In genomic region chr17:40837308-40837707, GRCm38 (mm10) we compare ENCODE assay signal across 10 mouse cellular contexts. TPM values are rescaled to one million over a fixed set of nuclear protein-coding genes. Genes with fewer than 3 reads are reported as not detected.
DNase-seq lines count a peak whose midpoint lies in the region; ATAC-seq lines count a peak whose summit lies in the region.
"Had no signal": no experiment of that assay in that cellular context is flagged by ENCODE, and none has a peak within 500 bp of the region (broad histone marks: within the 10 kb centered on the region; RNA-seq: fewer than 3 reads in every experiment).

No protein-coding gene starts in this region.

- H3K27ac ChIP-seq in embryonic facial prominence, embryonic 11.5 days (replicated peaks; ENCODE audit: low read depth, low read length), result no peak overlapping the region
- no peak overlapping the region for H3K27ac ChIP-seq in embryonic facial prominence, embryonic 10.5 days (replicated peaks)
- H3K27ac ChIP-seq in neural tube, embryonic 11.5 days (ENCODE audit: low read depth, low read length), result no peak overlapping the region
- no peak overlapping the region for H3K27ac ChIP-seq in neural tube, embryonic 15.5 days (replicated peaks)

- no peaks in the 10 kb centered on the region for H3K9me3 ChIP-seq in embryonic facial prominence, embryonic 11.5 days (replicated peaks; ENCODE audit: control insufficient read depth, low read length)
- H3K9me3 ChIP-seq in embryonic facial prominence, embryonic 10.5 days, result no peaks in the 10 kb centered on the region
- no peaks in the 10 kb centered on the region for H3K9me3 ChIP-seq in neural tube, embryonic 11.5 days (ENCODE audit: control insufficient read depth, low read length)
- H3K9me3 ChIP-seq in neural tube, embryonic 15.5 days (replicated peaks), result no peaks in the 10 kb centered on the region

- no peaks in the 10 kb centered on the region for H3K4me1 ChIP-seq in embryonic facial prominence, embryonic 11.5 days (ENCODE audit: control insufficient read depth, insufficient read depth, low read length)
- no peaks in the 10 kb centered on the region for H3K4me1 ChIP-seq in embryonic facial prominence, embryonic 10.5 days
- no peaks in the 10 kb centered on the region for H3K4me1 ChIP-seq in neural tube, embryonic 11.5 days (ENCODE audit: control insufficient read depth, insufficient read depth, low read length)
- H3K4me1 ChIP-seq in neural tube, embryonic 15.5 days, result no peaks in the 10 kb centered on the region

- peak; percentile 11 for DNase-seq in embryonic facial prominence, embryonic 11.5 days (ENCODE audit: low spot score)
- DNase-seq in embryonic facial prominence, embryonic 10.5 days (ENCODE audit: low spot score), result no peak
- peak; percentile 30 for DNase-seq in neural tube, embryonic 11.5 days (ENCODE audit: low spot score)
- peak; percentile 41 for DNase-seq in retina, embryonic 14.5 days (ENCODE audit: low spot score)
- no peak for DNase-seq in right cerebral cortex, adult 18-20 months
- no peak for DNase-seq in right cerebral cortex, postnatal 25 days

- H3K4me2 ChIP-seq in embryonic facial prominence, embryonic 11.5 days (ENCODE audit: low read depth, low read length), result no peak overlapping the region
- no peak overlapping the region for H3K4me2 ChIP-seq in neural tube, embryonic 11.5 days (ENCODE audit: low read depth)
- no peak overlapping the region for H3K4me2 ChIP-seq in neural tube, embryonic 15.5 days

- no peaks in the 10 kb centered on the region for H3K36me3 ChIP-seq in embryonic facial prominence, embryonic 11.5 days (replicated peaks; ENCODE audit: control insufficient read depth, insufficient read depth, low read depth, low read length)
- no peaks in the 10 kb centered on the region for H3K36me3 ChIP-seq in embryonic facial prominence, embryonic 10.5 days (replicated peaks)
- H3K36me3 ChIP-seq in neural tube, embryonic 11.5 days (ENCODE audit: control insufficient read depth, insufficient read depth, low read length), result no peaks in the 10 kb centered on the region
- H3K36me3 ChIP-seq in neural tube, embryonic 15.5 days, result no peaks in the 10 kb centered on the region

- H3K4me3 ChIP-seq in embryonic facial prominence, embryonic 11.5 days (ENCODE audit: low read depth, low read length), result no peak overlapping the region
- H3K4me3 ChIP-seq in embryonic facial prominence, embryonic 10.5 days, result no peak overlapping the region
- no peak overlapping the region for H3K4me3 ChIP-seq in neural tube, embryonic 11.5 days (ENCODE audit: low read depth, low read length)
- H3K4me3 ChIP-seq in neural tube, embryonic 15.5 days (replicated peaks), result no peak overlapping the region
- H3K4me3 ChIP-seq: myocyte had no signal

- no peak for ATAC-seq in embryonic facial prominence, embryonic 11.5 days (replicated peaks; ENCODE audit: insufficient number of reproducible peaks, low FRiP score, low TSS enrichment, low read depth)
- ATAC-seq in neural tube, embryonic 11.5 days (ENCODE audit: insufficient read depth, low FRiP score, low TSS enrichment), result no peak
- no peak for ATAC-seq in neural tube, embryonic 15.5 days (ENCODE audit: low FRiP score)
- peak; percentile 81 to 88 for ATAC-seq in hematopoietic stem cell, adult 5-6 weeks (replicated peaks in 1 of 2; ENCODE audit: insufficient read depth in 1 of 2, low FRiP score in 2 of 2, low TSS enrichment in 1 of 2, low read depth in 1 of 2, poor library complexity in 2 of 2, severe bottlenecking in 2 of 2)

- H3K27me3 ChIP-seq in embryonic facial prominence, embryonic 11.5 days (ENCODE audit: control insufficient read depth, insufficient read depth, low read length), result no peaks in the 10 kb centered on the region
- no peaks in the 10 kb centered on the region for H3K27me3 ChIP-seq in embryonic facial prominence, embryonic 10.5 days (replicated peaks; ENCODE audit: low read depth, poor library complexity, severe bottlenecking)
- no peaks in the 10 kb centered on the region for H3K27me3 ChIP-seq in neural tube, embryonic 11.5 days (ENCODE audit: control insufficient read depth, insufficient read depth, low read length)
- no peaks in the 10 kb centered on the region for H3K27me3 ChIP-seq in neural tube, embryonic 15.5 days (replicated peaks)

- no peak overlapping the region for H3K9ac ChIP-seq in embryonic facial prominence, embryonic 11.5 days (replicated peaks; ENCODE audit: low read length)
- H3K9ac ChIP-seq in neural tube, embryonic 11.5 days (ENCODE audit: low read length), result no peak overlapping the region
- no peak overlapping the region for H3K9ac ChIP-seq in neural tube, embryonic 15.5 days (replicated peaks)

RNA-seq across cellular contexts. Expression of gene Rhag, which starts 26.4 kb away (rescaled TPM):
- polyA plus RNA-seq in embryonic facial prominence, embryonic 11.5 days (2014; fragmentation: Nextera tagmentation; extraction: Ambion mirVana), result 6.5 and 6.7 TPM in 2 replicates
- 5.0 and 5.6 TPM in 2 replicates for polyA plus RNA-seq in embryonic facial prominence, embryonic 10.5 days (2016; fragmentation: Nextera tagmentation; extraction: Ambion mirVana)
- 4.4 and 6.9 TPM in 2 replicates for polyA plus RNA-seq in neural tube, embryonic 11.5 days (2014; fragmentation: Nextera tagmentation; extraction: Ambion mirVana)
- 0.18 and 0.42 TPM in 2 replicates for polyA plus RNA-seq in neural tube, embryonic 15.5 days (2015; fragmentation: Nextera tagmentation; extraction: Ambion mirVana)
- 2.2 and 8.2 TPM in 2 replicates for total RNA-seq in hematopoietic stem cell, adult 5-6 weeks (2017)
- polyA plus RNA-seq: myocyte had no signal

RNA-seq across cellular contexts. Expression of gene Crisp2, which starts 30.5 kb away (rescaled TPM):
- not detected in 2 replicates for polyA plus RNA-seq in embryonic facial prominence, embryonic 11.5 days (2014; fragmentation: Nextera tagmentation; extraction: Ambion mirVana)
- not detected in 2 replicates for polyA plus RNA-seq in embryonic facial prominence, embryonic 10.5 days (2016; fragmentation: Nextera tagmentation; extraction: Ambion mirVana)
- polyA plus RNA-seq in neural tube, embryonic 11.5 days (2014; fragmentation: Nextera tagmentation; extraction: Ambion mirVana), result not detected in 2 replicates
- polyA plus RNA-seq in neural tube, embryonic 15.5 days (2015; fragmentation: Nextera tagmentation; extraction: Ambion mirVana), result not detected in 2 replicates
- 13.6 TPM in 1 of 2 replicates, not detected in the other for total RNA-seq in hematopoietic stem cell, adult 5-6 weeks (2017)
- total RNA-seq: heart, postnatal 14 days had no signal
- polyA plus RNA-seq: myocyte had no signal

RNA-seq across cellular contexts. Expression of gene 9130008F23Rik, which starts 43.1 kb away (rescaled TPM):
- polyA plus RNA-seq in embryonic facial prominence, embryonic 11.5 days (2014; fragmentation: Nextera tagmentation; extraction: Ambion mirVana), result 0.70 and 1.2 TPM in 2 replicates
- 0.37 and 0.53 TPM in 2 replicates for polyA plus RNA-seq in embryonic facial prominence, embryonic 10.5 days (2016; fragmentation: Nextera tagmentation; extraction: Ambion mirVana)
- 0.91 and 0.93 TPM in 2 replicates for polyA plus RNA-seq in neural tube, embryonic 11.5 days (2014; fragmentation: Nextera tagmentation; extraction: Ambion mirVana)
- 0.88 and 0.90 TPM in 2 replicates for polyA plus RNA-seq in neural tube, embryonic 15.5 days (2015; fragmentation: Nextera tagmentation; extraction: Ambion mirVana)
- 4.8 and 10.0 TPM in 2 replicates for total RNA-seq in hematopoietic stem cell, adult 5-6 weeks (2017)

Comparison
In these comparisons a context has a peak if more than half of its experiments do, and no peak if none do; other contexts are left out.
1. DNase-seq: peak in embryonic facial prominence, embryonic 11.5 days (single experiment), neural tube, embryonic 11.5 days (single experiment) and retina, embryonic 14.5 days (single experiment); none in embryonic facial prominence, embryonic 10.5 days (single experiment), right cerebral cortex, adult 18-20 months (single experiment) and right cerebral cortex, postnatal 25 days (single experiment).
2. ATAC-seq: peak in hematopoietic stem cell, adult 5-6 weeks (2 of 2); none in embryonic facial prominence, embryonic 11.5 days (single experiment), neural tube, embryonic 11.5 days (single experiment) and neural tube, embryonic 15.5 days (single experiment).